Mouse (Mus musculus): ENCODE measurements around the gene St6galnac3.

DNA sequence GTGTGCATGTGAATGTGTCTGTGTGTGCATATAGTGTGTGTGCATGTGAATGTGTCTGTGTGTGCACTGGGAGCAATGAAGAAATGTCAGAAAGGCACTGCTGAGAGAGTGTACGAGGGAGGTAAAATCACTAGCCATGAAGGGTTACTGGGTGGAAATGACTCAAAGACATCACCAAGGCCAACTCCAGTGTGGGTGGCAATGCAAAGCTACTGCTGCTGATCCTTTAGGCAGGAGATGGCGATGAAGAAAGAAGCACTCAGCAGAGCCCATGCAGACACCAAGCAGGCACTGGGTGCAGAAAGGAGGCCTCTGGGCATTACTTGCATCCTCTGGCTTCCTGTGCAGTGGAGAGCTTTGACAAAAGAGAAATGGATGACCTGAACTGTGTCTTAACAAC lies 310.8 kb downstream of the St6galnac3 start:
- no peak for TF ChIP-seq CTCF (IDR thresholded peaks at IDR 0.05; ENCODE audit: control insufficient read depth, insufficient read depth, low read length)
- TF ChIP-seq POLR2A (IDR thresholded peaks at IDR 0.05; ENCODE audit: borderline replicate concordance, control insufficient read depth, low read depth, low read length): no peak

Data from bone marrow, adult 2 months (tissue).